Mouse (Mus musculus) spleen, postnatal 14 days (tissue): Measurements from ENCODE around the gene Zdhhc16.
"Not testable (repeated sequence)": the region's sequence is repeated elsewhere in the genome, so short reads cannot be mapped to it uniquely, and the experiment has no call there.

Experiments
- DNase-seq, 2 experiments: peaks; one replicate each; pipeline ENCODE4 v3.0.0; 2021 to 2022; ENCODE audit warnings: low spot score in 2 of 2

Gene Zdhhc16

GRCm38 (mm10) chr19:41913774-41914591 is 19.3 kb upstream of the Zdhhc16 start:
- DNase-seq = no peak

GRCm38 (mm10) chr19:41914592-41914882 is 18.7 kb upstream of the Zdhhc16 start:
- DNase-seq = not testable (repeated sequence)

- DNase-seq = no peak
Observed at GRCm38 (mm10) chr19:41915294-41915693, 18.0 kb upstream of the Zdhhc16 start.

- DNase-seq = no peak
Observed at GRCm38 (mm10) chr19:41916853-41917252, 16.4 kb upstream of the Zdhhc16 start.

- DNase-seq = no peak
Observed at GRCm38 (mm10) chr19:41919471-41919870, 13.8 kb upstream of the Zdhhc16 start.

GRCm38 (mm10) chr19:41920412-41921067 is 12.7 kb upstream of the Zdhhc16 start:
- DNase-seq = no peak

GRCm38 (mm10) chr19:41932686-41933085 is 594 bp upstream of the Zdhhc16 start:
- DNase-seq = peak in 1 of 2 experiments; percentile 11

GRCm38 (mm10) chr19:41934124-41934523 is 844 bp downstream of the Zdhhc16 start:
- no peak for DNase-seq

GRCm38 (mm10) chr19:41935921-41936320 is 2.6 kb downstream of the Zdhhc16 start:
- no peak for DNase-seq

GRCm38 (mm10) chr19:41938539-41938938 is 5.3 kb downstream of the Zdhhc16 start:
- no peak for DNase-seq

GRCm38 (mm10) chr19:41943841-41944240 is 10.6 kb downstream of the Zdhhc16 start:
- no peak for DNase-seq

- DNase-seq = no peak
Observed at GRCm38 (mm10) chr19:41952287-41952686, 19.0 kb downstream of the Zdhhc16 start.

- DNase-seq = no peak
Observed at GRCm38 (mm10) chr19:41953574-41953973, 20.3 kb downstream of the Zdhhc16 start.

- no peak for DNase-seq
Observed at GRCm38 (mm10) chr19:41969618-41970017, 36.3 kb downstream of the Zdhhc16 start.

GRCm38 (mm10) chr19:41973891-41974794 is 40.9 kb downstream of the Zdhhc16 start:
- DNase-seq = no peak

- DNase-seq = peak; percentile 9 to 13
Observed at GRCm38 (mm10) chr19:41980422-41980818, 47.1 kb downstream of the Zdhhc16 start.

- DNase-seq = peak; percentile 96 to 97
Observed at GRCm38 (mm10) chr19:41980819-41981594, 47.7 kb downstream of the Zdhhc16 start, which contains the start of gene Mms19. Gene Mms19, minus strand, starts transcription at chr19:41981157.

GRCm38 (mm10) chr19:41981595-41981927 is 48.3 kb downstream of the Zdhhc16 start, which contains the start of gene Ubtd1:
Gene Ubtd1, plus strand, starts transcription at chr19:41981763.
- no peak for DNase-seq

GRCm38 (mm10) chr19:41981931-41982790 is 48.9 kb downstream of the Zdhhc16 start:
- peak in 1 of 2 experiments; percentile 24 for DNase-seq

- no peak for DNase-seq
Observed at GRCm38 (mm10) chr19:41982791-41983150, 49.5 kb downstream of the Zdhhc16 start.
